Mouse (Mus musculus): ENCODE measurements around the gene Col18a1.
"Not testable (repeated sequence)": the region's sequence is repeated elsewhere in the genome, so short reads cannot be mapped to it uniquely, and the experiment has no call there.

The Col18a1 gene

DNA sequence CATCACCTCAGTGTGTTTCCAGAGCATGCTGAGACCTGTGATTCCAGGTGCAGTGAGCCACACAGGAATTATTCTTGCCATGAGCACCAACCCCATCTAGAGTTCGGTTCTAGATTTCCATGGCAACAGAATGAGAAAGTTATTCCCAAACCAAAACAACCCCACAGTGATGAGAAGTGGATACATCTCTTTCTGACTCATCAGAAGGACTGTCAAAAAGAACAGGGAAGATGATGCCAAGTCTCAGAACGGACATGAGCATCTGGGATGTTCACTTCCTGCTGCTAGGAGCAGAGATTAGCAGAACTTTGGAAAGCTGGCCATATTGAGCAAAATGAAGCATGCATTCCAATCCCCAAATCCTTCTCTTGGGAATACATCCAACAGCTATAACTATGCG is 13.8 kb upstream of the Col18a1 start:
- no peak for DNase-seq

DNA sequence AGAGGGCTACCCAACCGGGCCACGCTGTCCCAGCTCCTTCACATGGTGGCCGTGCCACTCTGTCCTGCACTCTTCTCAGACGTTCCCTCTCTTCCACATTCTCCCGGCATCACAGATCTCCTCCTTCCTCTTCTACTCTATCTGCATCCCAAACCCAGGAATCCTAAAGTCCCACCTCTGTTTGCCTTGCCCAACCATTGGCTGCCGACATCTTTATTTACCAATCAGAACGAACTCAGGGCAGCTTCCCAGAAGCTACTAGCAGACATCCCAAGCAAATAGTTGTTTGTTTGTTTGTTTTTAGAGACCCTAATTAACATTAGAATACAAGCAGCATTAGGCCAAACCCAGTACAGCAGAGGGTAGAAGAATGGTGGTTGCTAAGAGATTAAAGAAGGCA is 12.3 kb upstream of the Col18a1 start:
- no peak for DNase-seq

DNA sequence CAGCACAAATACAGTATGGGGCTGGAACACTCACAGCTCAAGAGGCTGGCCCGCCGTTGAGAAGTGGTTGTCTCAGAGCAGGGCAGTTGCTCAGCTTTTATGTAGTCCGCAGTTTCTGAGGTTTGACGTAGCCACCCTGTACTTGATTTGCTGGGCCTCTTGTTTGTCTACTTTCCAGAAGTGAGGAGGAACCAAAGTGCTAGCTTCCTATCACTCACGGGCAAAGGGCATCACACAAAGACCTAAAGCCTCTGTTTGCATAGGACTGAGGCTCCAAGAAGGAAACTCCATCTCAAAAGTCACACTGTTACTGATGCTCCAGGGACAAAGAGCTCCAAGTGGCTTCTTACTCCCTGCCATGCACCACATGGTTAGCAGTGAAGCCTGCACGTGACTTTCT is 4.1 kb upstream of the Col18a1 start:
- no peak for DNase-seq

DNA sequence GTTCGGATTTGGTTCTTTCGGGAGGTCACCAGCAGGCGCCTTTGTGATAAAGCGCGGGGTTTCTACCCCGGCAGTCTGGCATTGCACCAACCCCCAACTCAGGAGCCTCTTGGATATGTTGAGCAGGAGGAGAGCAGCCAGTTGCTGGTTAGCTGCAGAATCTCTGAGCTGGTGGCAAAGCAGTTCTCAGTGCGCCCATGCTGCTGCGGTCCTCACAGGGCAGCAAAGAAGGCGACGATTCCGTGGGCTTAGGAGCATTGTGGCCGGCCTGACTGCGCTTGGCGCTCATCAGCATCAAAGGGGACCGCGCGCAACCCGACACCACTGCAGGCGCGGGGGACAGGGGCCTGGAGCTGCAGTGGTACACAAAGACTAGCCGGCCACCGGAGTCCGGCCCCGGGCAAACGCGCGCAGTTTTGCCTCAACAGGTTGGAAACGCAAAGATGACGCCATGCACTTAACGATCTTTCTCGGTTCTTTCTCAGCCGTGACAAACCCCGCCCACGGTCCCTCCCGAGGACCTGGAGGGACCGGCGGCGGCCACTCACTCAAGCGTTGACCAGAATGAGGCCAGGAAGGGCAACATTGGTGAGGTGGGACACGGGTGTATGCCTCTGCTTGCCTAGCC is 916 bp downstream of the Col18a1 start:
- DNase-seq = no peak

DNA sequence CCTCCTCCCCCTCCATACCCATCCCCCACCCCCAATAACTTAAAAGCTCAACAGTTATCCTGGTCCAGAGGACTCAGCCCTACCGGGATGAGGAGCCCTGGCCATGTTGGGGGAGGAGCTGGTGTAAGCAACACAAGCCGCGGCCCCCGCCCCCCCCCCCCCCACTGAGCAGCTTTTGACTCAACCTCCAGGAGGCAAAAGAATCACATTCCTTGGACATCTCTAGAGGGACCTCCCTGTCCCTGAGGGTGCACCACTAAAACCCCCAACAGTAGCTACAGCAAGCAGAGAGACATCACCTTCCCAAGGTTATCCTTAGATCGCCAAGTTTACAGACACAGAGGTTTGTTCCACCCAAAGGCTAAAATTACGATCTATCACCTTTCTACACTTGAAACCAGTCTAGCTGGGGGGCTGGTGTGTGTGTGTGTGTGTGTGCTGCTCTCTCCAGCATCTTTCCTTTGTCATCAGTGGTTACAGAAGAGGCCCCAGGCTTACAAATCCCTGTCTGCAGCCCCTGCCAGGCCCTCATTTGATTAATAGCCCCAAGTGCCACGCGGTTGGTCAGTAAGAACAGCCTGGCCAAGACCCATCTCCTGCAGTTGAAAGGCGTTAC is 1.8 kb downstream of the Col18a1 start:
- no peak for DNase-seq

DNA sequence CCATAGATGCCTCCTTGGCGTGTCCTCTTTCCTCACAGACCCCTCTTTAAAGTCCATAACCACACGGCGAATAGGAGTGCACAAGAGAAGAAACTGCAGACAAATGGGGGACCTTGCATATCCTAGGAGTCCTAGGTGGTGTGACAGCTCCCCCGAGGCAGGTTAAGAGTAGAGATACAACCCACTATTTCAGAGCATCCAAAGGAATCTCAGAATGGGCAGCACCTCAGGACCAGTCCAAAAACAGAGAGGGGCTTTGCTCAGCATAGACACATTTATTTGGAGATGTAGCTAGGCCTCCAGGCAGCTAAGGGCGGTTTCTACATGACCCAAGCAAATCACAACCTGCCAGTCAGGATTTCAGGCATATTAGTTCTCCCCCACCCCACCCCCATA is 2.3 kb downstream of the Col18a1 start:
- DNase-seq = no peak

DNA sequence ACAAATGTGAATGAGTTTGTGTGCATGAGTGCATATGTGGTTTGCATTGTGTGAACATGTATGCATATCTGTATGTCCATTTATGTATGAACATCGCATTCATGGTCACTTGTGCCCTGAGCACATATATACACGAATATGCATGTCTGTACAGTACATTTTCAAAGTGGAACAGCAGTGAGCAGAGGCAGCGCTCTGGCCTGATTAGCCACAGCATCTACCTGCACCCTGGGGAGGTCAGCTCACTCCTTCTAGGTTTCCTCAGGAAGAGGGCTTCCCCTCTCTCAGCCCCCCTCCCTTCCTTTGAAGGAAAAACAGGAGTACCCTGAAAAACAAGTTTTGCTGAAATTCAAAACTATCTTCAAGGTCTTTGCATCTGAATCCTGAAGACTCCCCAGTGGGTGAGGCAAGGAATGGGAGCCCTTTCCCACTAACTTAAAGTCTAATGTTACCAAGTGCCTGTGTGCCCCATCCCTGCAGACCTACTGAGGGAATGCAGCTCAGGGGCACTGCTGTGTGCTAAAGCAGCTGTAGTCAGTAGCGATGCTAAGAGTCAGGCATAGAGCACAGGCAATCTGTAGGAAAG is 2.9 kb downstream of the Col18a1 start:
- no peak for DNase-seq

DNA sequence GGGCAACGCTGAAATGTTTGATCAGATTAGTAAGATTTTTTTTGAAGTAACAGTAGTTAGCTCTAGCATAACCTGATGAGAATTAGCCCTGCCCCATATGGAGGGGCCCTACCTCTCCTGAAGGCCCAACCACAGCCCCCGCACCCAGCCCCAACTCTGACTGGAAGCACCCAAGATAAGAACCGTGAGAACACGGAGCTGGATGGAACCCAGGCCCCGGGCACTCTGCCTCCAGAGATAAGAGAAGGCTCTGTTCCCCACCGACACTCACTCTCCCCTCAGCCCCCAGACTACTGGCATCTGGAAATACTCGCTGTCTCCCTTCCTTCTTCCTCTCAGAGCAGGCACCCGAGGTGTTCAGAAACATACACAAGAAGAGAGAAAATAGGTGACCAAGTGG is 6.8 kb downstream of the Col18a1 start:
- DNase-seq = no peak

DNA sequence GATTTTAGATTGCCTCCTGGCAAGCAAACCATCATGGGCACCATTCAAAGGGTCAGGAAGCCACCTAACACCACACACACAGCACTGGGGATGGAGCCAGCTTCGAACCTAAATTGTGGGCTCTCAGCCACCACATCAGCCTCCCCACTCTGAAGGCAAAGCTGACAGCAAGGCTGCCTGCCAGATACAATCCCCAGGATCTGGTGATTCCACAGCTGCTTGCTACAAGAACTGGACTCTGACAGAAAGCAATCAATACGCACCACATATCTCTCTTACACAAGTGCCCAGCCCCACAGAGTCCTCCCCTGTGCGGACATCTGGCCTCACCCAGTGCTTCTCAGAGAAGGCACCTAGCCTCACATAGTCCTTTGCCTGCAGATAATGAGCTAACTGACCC is 7.4 kb downstream of the Col18a1 start:
- no peak for DNase-seq

DNA sequence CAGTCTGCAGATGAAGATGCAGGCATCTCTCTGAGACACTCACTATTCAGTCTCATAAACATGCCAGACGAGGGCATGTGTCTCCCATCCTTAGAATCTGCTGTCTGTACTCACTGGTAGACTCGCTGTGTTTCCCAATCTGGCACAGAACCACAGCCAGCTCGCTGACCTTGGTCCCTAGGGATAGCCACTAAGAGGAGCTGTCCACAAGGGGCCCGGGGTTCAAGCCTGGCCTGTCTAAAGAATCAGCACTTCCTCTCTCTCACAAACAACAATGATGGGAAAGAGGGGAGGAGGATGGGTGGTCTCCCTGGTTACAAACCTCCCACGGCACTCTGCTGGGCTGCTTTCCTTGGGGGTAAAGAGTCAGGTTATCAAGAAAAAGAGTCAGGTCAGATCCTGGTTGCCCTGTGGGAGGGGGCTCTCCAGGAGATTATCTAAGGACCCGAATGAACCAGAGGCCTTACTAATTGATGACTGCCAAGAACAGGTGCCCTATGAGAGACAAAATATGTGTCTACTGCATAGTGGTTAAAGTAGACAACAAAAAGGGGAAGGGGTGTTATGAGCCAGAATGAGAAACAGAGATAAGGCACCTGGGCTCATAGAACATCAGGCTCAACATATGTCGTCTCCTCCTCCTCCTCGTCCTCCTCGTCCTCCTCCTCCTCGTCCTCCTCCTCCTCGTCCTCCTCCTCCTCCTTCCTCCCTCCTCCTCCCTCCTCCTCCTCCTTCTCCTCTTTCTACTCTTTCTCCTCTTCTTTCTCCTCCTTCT is 8.9 kb downstream of the Col18a1 start:
- DNase-seq = no peak

DNA sequence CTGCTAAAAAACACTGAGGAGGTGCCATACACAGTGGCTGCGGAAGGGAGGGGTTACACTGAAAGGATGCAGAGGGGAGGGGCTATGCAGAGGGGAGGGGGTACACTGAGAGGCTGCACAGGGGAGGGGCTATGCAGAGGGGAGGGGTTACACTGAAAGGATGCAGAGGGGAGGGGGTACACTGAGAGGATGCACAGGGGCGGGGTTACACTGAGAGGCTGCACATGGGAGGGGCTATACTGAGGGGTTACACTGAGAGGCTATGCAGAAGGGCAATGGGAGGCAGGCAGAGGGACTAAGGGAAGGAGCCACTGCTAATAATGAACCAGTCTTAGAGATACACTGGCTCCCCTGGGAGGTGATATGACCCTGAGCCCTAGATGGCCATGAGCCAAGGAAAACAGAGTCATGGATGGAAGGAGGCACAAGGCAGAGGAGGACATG is 14.1 kb downstream of the Col18a1 start:
- no peak for DNase-seq

DNA sequence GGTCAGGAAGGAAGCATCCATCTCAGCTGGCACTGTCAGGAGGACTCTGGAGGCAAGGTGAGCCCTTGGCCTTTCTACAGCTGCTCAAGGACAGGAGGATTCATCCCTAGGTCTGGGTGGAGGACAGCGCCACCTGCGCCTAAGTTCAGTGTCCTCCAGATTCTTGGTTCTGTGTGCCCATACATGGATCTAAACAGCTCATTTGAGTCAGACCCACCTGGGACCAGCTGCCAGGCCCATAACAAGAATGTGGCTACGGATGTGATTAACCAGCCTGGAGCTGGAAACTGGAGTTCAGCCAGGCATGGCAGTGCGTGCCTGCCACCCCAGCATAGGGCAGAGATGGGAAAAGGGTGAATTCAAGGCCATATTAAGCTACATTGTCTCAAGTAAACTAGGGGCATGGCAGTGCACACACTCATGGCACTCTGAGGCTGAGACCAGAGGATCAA is 14.8 kb downstream of the Col18a1 start:
- no peak for DNase-seq

DNA sequence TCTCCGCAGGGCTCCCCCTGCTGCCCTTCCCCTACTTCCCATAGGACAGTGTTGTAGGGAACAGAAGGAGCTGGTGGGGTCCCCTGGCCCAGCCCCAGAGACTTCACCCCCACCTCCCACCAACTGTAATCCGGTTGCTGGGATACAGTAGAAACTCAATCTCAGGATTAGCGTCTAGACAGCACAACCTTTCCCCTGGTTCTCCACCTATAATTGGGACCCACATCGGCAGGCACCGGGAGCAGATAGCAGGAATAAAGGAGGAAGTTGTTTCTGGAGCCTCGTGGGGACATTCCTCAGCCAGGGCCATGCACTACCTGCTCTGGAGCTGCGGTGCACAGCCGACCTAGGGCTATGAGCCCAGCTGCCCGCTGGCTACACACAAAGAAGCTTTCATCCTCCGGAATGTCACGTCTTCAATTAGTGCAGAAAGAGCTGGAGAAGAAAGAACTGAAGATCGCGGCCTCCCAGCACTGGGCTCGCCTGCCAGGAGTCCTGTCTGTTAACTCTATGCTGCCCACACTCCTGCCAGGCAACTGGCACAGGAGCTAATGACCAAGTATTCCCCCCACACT is 15.3 kb downstream of the Col18a1 start:
- DNase-seq = no peak

DNA sequence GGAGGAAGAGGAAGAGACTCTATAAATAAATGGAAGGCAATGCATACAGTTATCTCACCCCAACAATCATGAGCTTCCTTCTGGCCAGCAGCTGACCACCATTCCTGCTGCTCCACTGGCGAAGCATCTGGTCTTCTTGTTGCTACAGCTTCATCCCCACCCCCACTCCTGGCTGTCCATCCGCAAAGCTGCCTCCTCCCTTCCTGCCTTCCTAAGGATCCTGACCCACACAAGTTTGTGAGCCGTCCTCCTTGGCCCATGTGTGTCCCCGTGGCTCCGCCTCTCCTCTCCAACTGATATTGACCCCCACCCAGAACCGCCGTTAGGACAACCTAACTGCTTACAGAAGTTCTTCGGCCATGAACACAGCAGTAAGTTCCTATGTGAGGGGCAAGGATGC is 16.3 kb downstream of the Col18a1 start:
- no peak for DNase-seq

DNA sequence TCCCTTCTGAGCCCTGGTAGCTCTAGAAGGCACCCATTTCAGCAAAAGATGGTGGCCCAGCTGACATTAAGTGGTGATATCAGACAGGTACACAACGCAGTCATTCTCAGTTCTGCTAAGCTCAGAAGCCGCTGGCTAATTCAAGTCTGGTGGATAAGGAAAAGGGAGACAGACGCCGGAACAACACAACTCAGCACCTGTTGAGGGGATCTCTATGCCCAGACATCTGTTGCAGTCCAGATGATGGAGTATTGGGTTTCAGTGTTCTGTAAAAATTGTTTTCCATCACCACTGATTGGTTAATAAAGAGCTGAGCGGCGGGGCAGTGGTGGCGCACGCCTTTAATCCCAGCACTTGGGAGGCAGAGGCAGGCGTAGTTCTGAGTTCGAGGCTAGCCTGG is 18.8 kb downstream of the Col18a1 start:
- DNase-seq = no peak

DNA sequence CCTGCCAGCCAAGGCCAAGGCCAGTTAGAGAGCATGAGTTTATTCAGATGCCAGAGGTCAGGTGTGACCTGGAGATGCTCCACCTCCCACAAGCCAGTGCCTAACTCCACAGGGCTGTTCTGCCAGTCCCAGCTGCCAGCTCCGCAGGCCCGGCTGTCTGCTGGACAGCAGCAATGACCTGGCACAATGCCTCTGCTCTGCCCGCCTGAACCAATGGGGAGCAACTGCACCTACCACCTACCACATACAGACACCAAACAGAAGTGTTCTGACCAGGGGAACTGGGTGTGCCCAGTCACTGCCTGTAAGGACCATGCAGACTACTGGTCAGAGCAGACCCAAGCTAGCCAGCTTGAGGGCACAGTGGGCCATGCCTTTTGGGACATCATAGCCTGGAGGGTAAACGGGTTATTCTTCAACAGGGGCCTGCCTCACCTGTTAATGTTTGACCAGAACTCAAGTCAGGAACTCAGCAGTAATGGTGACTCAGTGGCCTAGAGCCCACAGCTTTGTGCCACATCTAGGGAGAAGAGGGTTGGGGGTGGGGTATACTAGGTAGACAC is 19.4 kb downstream of the Col18a1 start:
- DNase-seq = peak; percentile 30

DNA sequence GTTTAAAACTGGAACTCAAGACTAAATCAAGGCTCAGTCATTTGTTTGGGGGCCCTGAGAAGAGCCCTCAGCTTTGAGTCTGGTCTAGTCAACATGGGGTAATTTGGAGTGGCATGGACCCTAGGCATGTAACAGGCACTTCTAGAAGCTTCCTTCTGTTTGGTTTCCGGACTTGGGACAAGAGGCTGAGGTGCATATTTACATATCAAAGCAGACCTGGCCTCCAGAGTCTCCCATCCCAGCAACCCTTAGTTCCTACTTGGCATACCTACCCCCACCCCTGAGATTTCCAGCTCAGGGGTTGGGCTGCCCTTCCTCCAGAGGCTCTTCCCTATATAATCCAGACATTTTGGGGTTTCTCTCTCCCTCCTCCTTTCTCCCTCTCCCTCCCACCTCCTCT is 20.4 kb downstream of the Col18a1 start:
- DNase-seq = no peak

DNA sequence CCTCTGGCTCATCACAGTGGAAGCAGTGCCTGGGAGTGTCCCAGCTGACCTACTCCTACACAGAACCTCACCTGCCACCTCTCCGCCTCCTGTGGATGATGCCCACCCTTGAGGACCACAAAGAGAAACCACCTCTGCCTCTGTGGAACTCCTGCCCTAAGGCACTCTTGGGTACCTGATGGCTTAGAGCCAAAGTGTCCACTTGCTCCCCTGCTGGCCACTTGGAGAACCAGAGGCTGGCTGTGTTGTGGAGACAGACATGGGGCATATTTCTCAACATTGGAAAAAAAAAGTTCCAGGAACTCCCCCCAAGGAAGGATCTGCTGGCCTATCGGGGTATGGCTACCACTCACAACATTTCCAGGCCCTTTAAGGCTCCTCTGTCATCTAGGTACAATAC is 22.0 kb downstream of the Col18a1 start:
- DNase-seq = peak; percentile 55

DNA sequence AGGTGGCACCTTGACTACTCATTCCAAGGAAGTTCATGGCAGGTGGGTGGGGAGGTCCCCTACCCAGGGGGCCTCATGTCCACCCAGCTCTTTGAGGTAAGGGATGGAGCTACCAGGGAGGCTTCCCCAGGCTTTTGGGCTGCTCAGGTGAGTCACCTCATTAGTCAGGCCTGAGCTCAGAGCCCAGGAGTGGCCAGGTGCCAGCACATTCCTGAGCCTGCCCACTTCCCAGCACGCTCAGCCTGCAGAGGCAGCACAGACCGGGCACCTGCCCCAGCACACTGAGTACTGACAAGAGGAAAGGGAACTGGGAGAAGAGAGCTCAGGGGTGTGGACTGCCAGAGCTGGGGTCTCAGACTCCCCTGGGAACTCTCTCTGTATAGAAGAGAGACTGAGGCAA is 24.0 kb downstream of the Col18a1 start:
- DNase-seq = peak; percentile 74

DNA sequence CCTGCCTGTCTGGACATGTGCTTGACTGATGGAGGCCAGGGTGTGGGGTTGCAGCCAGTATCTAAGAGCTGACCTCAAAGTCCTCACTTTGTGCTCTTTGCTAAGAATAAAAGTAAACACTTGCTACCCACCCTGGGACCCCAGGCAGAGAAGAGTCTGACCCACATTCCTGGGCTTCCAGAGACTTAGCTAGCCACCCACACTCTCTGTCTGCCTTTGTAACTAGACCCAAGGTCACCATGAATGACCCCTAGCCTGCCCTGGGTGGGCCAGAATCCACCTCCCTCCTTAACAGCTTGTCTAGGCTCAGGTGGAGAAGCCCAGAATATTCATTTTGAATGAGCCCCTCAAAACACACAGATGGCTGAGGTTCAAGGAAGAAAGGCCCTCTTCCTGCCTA is 28.0 kb downstream of the Col18a1 start:
- DNase-seq = no peak

DNA sequence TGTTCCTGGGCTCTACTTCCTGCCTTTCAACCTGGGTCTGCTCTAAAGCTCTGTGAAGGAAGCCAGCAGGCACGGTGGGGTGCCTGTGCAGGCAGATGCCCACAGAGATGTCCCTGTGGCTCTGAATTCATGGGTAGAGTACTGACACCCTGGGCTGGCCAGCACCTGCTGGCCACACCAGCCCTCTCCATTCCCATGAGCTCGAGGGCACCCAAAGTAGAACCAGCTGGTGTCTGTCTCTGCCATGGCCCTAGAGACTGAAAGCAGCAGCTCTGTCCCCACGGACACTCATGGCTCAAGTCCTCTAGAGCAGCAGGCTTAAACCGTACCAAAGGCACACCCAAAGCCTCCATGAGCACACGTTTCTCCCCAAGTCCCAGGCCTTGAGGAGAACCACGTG is 30.1 kb downstream of the Col18a1 start:
- DNase-seq = no peak

DNA sequence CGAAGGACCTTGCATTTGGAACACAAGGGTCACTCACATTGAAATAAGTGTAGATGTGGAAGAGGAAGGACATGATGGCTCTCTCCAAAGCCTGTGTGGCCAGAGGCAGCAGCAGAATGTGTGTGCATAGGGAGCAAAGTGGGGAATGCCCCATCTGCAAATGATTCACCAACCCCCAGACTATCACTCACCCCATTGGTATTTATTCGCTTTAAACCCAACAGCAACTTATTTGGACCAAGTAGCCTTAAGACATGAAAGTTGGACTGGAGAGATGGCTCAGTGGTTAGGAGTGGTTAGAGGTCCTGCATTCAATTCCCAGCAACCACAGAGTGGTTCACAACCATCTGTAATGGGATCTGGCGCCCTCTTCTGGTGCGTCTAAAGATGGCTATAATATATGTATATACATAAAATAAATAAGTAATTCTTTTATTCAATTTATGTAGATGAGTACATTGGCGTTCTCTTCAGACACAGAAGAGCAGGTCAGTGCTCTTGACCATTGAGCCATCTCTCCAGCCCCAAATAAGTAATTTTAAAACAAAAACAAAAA is 31.0 kb downstream of the Col18a1 start:
- no peak for DNase-seq

DNA sequence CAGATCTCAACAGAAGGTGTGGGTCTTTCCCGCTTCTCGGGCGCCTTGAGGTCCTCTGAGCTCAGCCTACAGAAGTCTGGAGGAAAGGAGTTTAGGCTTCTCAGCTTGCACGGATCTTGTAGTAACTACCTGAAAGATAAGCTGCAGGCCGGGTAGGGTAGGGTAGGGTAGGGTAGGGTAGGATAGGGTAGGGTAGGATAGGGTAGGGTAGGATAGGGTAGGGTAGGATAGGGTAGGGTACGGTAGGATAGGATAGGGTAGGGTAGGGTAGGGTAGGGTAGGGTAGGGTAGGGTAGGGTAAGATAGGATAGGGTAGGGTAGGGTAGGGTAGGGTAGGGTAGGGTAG is 31.6 kb downstream of the Col18a1 start:
- DNase-seq = not testable (repeated sequence)

Measured in lung, postnatal 14 days (tissue).